Comparison of ENCODE assay signal across 8 mouse cellular contexts in the genomic region with DNA sequence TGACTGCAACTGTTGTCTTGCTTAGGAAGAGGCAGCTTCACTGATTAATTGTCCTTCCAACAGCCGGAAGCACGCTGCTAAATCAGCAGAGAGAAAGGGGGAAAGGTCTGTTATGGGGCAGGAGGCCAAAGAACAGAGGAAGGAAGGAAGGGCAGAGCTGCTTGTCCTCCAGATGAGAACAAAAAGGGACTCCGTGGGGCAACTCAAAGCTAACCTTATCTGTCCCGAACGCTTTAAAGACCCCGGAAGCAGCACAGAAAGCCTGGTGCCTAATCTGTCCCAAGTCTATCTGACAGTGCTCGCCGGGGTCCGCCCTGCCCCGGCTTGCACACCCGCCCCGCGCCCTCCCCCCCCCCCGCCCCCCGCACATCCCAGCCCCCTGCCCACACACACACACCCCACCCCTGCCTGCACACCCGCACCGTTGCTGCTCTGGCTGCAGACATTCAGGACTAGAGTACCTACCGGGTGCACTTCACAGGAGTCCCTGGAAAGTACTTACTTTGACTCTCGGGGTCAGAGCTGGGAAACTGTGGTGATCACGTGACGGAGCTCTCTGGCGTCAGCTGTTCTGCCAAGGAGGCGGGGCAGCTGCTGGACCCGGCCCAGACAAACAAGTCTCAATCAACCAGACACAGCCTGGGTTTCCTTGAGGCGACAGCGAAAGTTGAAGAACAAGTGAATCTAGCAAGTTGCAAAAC. TPM values are rescaled to one million over a fixed set of nuclear protein-coding genes. Genes with fewer than 3 reads are reported as not detected.
DNase-seq lines count a peak whose midpoint lies in the region; ATAC-seq and TF ChIP-seq lines count a peak whose summit lies in the region.

A gene (minus strand): TSS at position 649 of the 701 bp plus-strand sequence.

- no peaks in the 10 kb centered on the region for H3K9me3 ChIP-seq in heart, embryonic 15.5 days (replicated peaks)
- H3K9me3 ChIP-seq in liver, embryonic 14.5 days (ENCODE audit: control insufficient read depth, low read length) = no peaks in the 10 kb centered on the region
- no peaks in the 10 kb centered on the region for H3K9me3 ChIP-seq in stomach, postnatal 0 days (ENCODE audit: control insufficient read depth, low read length)

- under 1% methylated on average over 22 of the region's 26 CpGs for WGBS in heart, embryonic 15.5 days
- WGBS in liver, embryonic 14.5 days (ENCODE audit: insufficient replicate concordance) = under 1% methylated on average over 23 of the region's 26 CpGs
- WGBS in stomach, postnatal 0 days = under 1% methylated on average over 18 of the region's 26 CpGs

- no peaks in the 10 kb centered on the region for H3K36me3 ChIP-seq in C2C12 (ENCODE audit: control insufficient read depth, insufficient read depth)
- 0 out of 2 replicates have a peak, but pooled peaks cover 7% of the 10 kb centered on the region for H3K36me3 ChIP-seq in heart, embryonic 15.5 days
- no peaks in the 10 kb centered on the region for H3K36me3 ChIP-seq in liver, embryonic 14.5 days (replicated peaks; ENCODE audit: control insufficient read depth, insufficient read depth, low read depth)
- no peaks in the 10 kb centered on the region for H3K36me3 ChIP-seq in stomach, postnatal 0 days (ENCODE audit: control insufficient read depth, insufficient read depth, low read length)

- peaks cover 59% of the 10 kb centered on the region for H3K27me3 ChIP-seq in C2C12 (ENCODE audit: control insufficient read depth, insufficient read depth, insufficient read length)
- no peaks in the 10 kb centered on the region for H3K27me3 ChIP-seq in heart, embryonic 15.5 days
- H3K27me3 ChIP-seq in liver, embryonic 14.5 days (ENCODE audit: control insufficient read depth, insufficient read depth, low read length) = no peaks in the 10 kb centered on the region
- no peaks in the 10 kb centered on the region for H3K27me3 ChIP-seq in stomach, postnatal 0 days (ENCODE audit: control insufficient read depth, insufficient read depth, low read length)

- H3K4me3 ChIP-seq in C2C12 (ENCODE audit: insufficient read depth, poor library complexity, severe bottlenecking) = no peak within 1 kb of the TSS
- peak within 1 kb of the TSS; percentile 64 for H3K4me3 ChIP-seq in heart, embryonic 15.5 days
- H3K4me3 ChIP-seq in liver, embryonic 14.5 days (ENCODE audit: insufficient read depth in 1 of 2, low read depth in 2 of 2, low read length in 2 of 2) = peak within 1 kb of the TSS; percentile 45 to 60
- H3K4me3 ChIP-seq in stomach, postnatal 0 days (ENCODE audit: low read depth, low read length) = peak within 1 kb of the TSS; percentile 46

- peaks cover 17% of the 10 kb centered on the region for H3K4me1 ChIP-seq in heart, embryonic 15.5 days (replicated peaks)
- no peaks in the 10 kb centered on the region for H3K4me1 ChIP-seq in liver, embryonic 14.5 days (replicated peaks; ENCODE audit: control insufficient read depth in 2 of 2, insufficient read depth in 2 of 2, low read length in 1 of 2)
- no peaks in the 10 kb centered on the region for H3K4me1 ChIP-seq in stomach, postnatal 0 days (replicated peaks; ENCODE audit: control insufficient read depth, insufficient read depth)

- H3K4me2 ChIP-seq in heart, embryonic 15.5 days = peak within 1 kb of the TSS; percentile 78
- peak within 1 kb of the TSS; percentile 67 for H3K4me2 ChIP-seq in liver, embryonic 14.5 days (ENCODE audit: low read depth)
- H3K4me2 ChIP-seq in stomach, postnatal 0 days (replicated peaks; ENCODE audit: low read depth) = peak within 1 kb of the TSS; percentile 69

- no peak for TF ChIP-seq CTCF in C2C12 (IDR thresholded peaks at IDR 0.05; ENCODE audit: control insufficient read depth, insufficient read depth, insufficient read length)
- no peak for TF ChIP-seq CTCF in liver, embryonic 14.5 days (IDR thresholded peaks at IDR 0.05; ENCODE audit: low read depth)
- no peak for TF ChIP-seq CTCF in stomach, postnatal 0 days (IDR thresholded peaks at IDR 0.05; ENCODE audit: low read depth)

- peak; percentile 85 for DNase-seq in adrenal gland, postnatal 25 days
- DNase-seq in kidney, postnatal 25 days = peak; percentile 97
- peak; percentile 50 to 55 (median 54) for DNase-seq in liver, embryonic 14.5 days (ENCODE audit: low read depth in 3 of 3, low spot score in 3 of 3)
- peak; percentile 79 for DNase-seq in neural tube, embryonic 10.5 days (ENCODE audit: extremely low spot score, low spot score)
- DNase-seq in stomach, postnatal 0 days (ENCODE audit: low spot score) = peak; percentile 86

- no peaks in the 10 kb centered on the region for H3K79me3 ChIP-seq in C2C12 (ENCODE audit: low read depth)

- H3K9ac ChIP-seq in heart, embryonic 15.5 days = peak within 1 kb of the TSS; percentile 62
- peak within 1 kb of the TSS; percentile 16 for H3K9ac ChIP-seq in liver, embryonic 14.5 days (replicated peaks)
- H3K9ac ChIP-seq in stomach, postnatal 0 days (ENCODE audit: low read length) = peak within 1 kb of the TSS; percentile 59

- H3K79me2 ChIP-seq in C2C12 (ENCODE audit: control insufficient read depth, insufficient read depth) = no peaks in the 10 kb centered on the region

- ATAC-seq in erythroid progenitor cell, adult 5-6 weeks (replicated peaks; ENCODE audit: low FRiP score, poor library complexity, severe bottlenecking) = 0 out of 2 replicates have a peak, but pooled peaks have one; percentile 12
- peak; percentile 85 for ATAC-seq in heart, embryonic 15.5 days (replicated peaks; ENCODE audit: insufficient number of reproducible peaks, insufficient read depth, low FRiP score, low read depth)
- peak; percentile 71 for ATAC-seq in liver, embryonic 14.5 days (ENCODE audit: insufficient read depth)
- peak; percentile 86 for ATAC-seq in stomach, postnatal 0 days (ENCODE audit: low FRiP score, low TSS enrichment)

- peak within 1 kb of the TSS; percentile 67 for H3K27ac ChIP-seq in heart, embryonic 15.5 days
- H3K27ac ChIP-seq in liver, embryonic 14.5 days = no peak within 1 kb of the TSS
- no peak within 1 kb of the TSS; the same call in 1 of the 2 replicates for H3K27ac ChIP-seq in stomach, postnatal 0 days (replicated peaks)

- H3ac ChIP-seq in C2C12 (ENCODE audit: control insufficient read depth, insufficient read length, low read depth) = peak within 1 kb of the TSS; percentile 61

- TF ChIP-seq EP300 in liver, embryonic 14.5 days (IDR thresholded peaks at IDR 0.05; ENCODE audit: low read depth) = no peak
- TF ChIP-seq EP300 in stomach, postnatal 0 days (optimal IDR thresholded peaks at IDR 0.05) = no peak

TF ChIP-seq in C2C12, 6 proteins besides CTCF, POLR2A, EP300 and RAD21:
- TF ChIP-seq FOSL1 (IDR thresholded peaks at IDR 0.05; ENCODE audit: insufficient read depth, low read length, poor library complexity, severe bottlenecking) = no peak
- TF ChIP-seq CEBPB (IDR thresholded peaks at IDR 0.05; ENCODE audit: low read depth) = no peak
- no peak for TF ChIP-seq MAX (IDR thresholded peaks at IDR 0.05)
- peak; percentile 96 for TF ChIP-seq USF1 (IDR thresholded peaks at IDR 0.05; ENCODE audit: low read depth)
- no peak for TF ChIP-seq MYOD1 (IDR thresholded peaks at IDR 0.05; ENCODE audit: control insufficient read depth, insufficient read length, low read depth)

RNA-seq across cellular contexts. Expression of the gene that starts here (rescaled TPM):
- 3.4 TPM for polyA plus RNA-seq in C2C12 (2012; fragmentation: generic; extraction: Trizol)
- 125 and 128 TPM in 2 replicates for total RNA-seq in adrenal gland, postnatal 25 days (2021)
- 26.3 and 26.4 TPM in 2 replicates for total RNA-seq in erythroid progenitor cell, adult 5-6 weeks (2015; ENCODE audit: low replicate concordance)
- total RNA-seq in erythroid progenitor cell, adult 5-6 weeks (2017; ENCODE audit: low replicate concordance) = 8.5 and 22.8 TPM in 2 replicates
- 64.0 and 73.4 TPM in 2 replicates for polyA plus RNA-seq in heart, embryonic 15.5 days (2015; fragmentation: Nextera tagmentation; extraction: Ambion mirVana)
- 14.6 and 16.7 TPM in 2 replicates for polyA plus RNA-seq in liver, embryonic 14.5 days (2012; rRNA removed)
- 16.3 and 17.5 TPM in 2 replicates for polyA plus RNA-seq in liver, embryonic 14.5 days (2014; fragmentation: Nextera tagmentation; extraction: Ambion mirVana)
- 47.5 and 53.3 TPM in 2 replicates for polyA plus RNA-seq in stomach, postnatal 0 days (2015; fragmentation: Nextera tagmentation; extraction: Ambion mirVana)

Comparison
In these comparisons a context has a peak if more than half of its experiments do, and no peak if none do; other contexts are left out.
1. ATAC-seq: peak in every context shown above with its lines; median percentile 86 in stomach, postnatal 0 days; 85 in heart, embryonic 15.5 days; 71 in liver, embryonic 14.5 days; 12 in erythroid progenitor cell, adult 5-6 weeks.